Mouse (Mus musculus): Measurements from ENCODE around the gene Bub1b. TPM values are rescaled to one million over a fixed set of nuclear protein-coding genes. Genes with fewer than 3 reads are reported as not detected.
"Not testable (repeated sequence)": the region's sequence is repeated elsewhere in the genome, so short reads cannot be mapped to it uniquely, and the experiment has no call there.

Gene Bub1b
- polyA plus RNA-seq, 1 experiment from 2014 or later, result 44.8 TPM

GRCm38 (mm10) chr2:118642942-118643341 is 44.9 kb downstream of the Bub1b start:
- H3K27me3 ChIP-seq, result no peaks in the 10 kb centered on the region
- in situ Hi-C loops (cut with MboI; ENCODE audit: low pct_unique_long_range_greater_than_20kb), result loop anchor here (5.0 kb wide), 1 partner anchor 49 kb away; no protein-coding TSS in a partner anchor
- DNase-seq (ENCODE audit: low read depth, low spot score) (no peak), ATAC-seq (no peak)
- CTCF ChIA-PET, result interaction anchor here (1.1 to 10.1 kb wide), 3 partner anchors 27 to 91 kb away, joined by 3 to 60 read pairs (median 4); no protein-coding TSS in a partner anchor
- TF ChIP-seq CTCF (IDR thresholded peaks at IDR 0.05), result no peak
- POLR2A ChIA-PET, result no interaction called here

- H3K27me3 ChIP-seq, result no peaks in the 10 kb centered on the region
- no peak for TF ChIP-seq CTCF (IDR thresholded peaks at IDR 0.05)
- in situ Hi-C loops (cut with MboI; ENCODE audit: low pct_unique_long_range_greater_than_20kb), result no loop called here
- no peak for DNase-seq (ENCODE audit: low read depth, low spot score)
- ChIA-PET POLR2A (no interaction called here), CTCF (interaction anchor here (2.8 kb wide), 1 partner anchor 49 kb away, joined by 6 read pairs; no protein-coding TSS in a partner anchor)
- ATAC-seq, result no peak
Measured at GRCm38 (mm10) chr2:118646665-118647064, 48.7 kb downstream of the Bub1b start.

GRCm38 (mm10) chr2:118650697-118651096 is 52.7 kb downstream of the Bub1b start:
- POLR2A ChIA-PET; H3K27me3 ChIP-seq; DNase-seq (ENCODE audit: low read depth, low spot score); in situ Hi-C loops (cut with MboI; ENCODE audit: low pct_unique_long_range_greater_than_20kb); ATAC-seq: not testable (repeated sequence)
- CTCF ChIA-PET, result interaction anchor here (1.6 kb wide), 1 partner anchor 9 kb away, joined by 7 read pairs; no protein-coding TSS in a partner anchor

- no peak for TF ChIP-seq CTCF (IDR thresholded peaks at IDR 0.05)
- ChIA-PET POLR2A (interaction anchor here (2.7 kb wide), 1 partner anchor 9 kb away, joined by 9 read pairs; no protein-coding TSS in a partner anchor), CTCF (interaction anchor here (0.7 to 4.4 kb wide), 2 partner anchors 39 to 778 kb away, joined by 3 to 18 read pairs; no protein-coding TSS in a partner anchor)
- no peaks in the 10 kb centered on the region for H3K27me3 ChIP-seq
- ATAC-seq (no peak), DNase-seq (ENCODE audit: low read depth, low spot score) (no peak)
- in situ Hi-C loops (cut with MboI; ENCODE audit: low pct_unique_long_range_greater_than_20kb), result no loop called here
Measured at GRCm38 (mm10) chr2:118656688-118657281, 58.8 kb downstream of the Bub1b start.

GRCm38 (mm10) chr2:118658457-118658856 is 60.4 kb downstream of the Bub1b start:
- POLR2A ChIA-PET, result no interaction called here
- CTCF ChIA-PET, result interaction anchor here (4.4 kb wide), 1 partner anchor 38 kb away, joined by 18 read pairs; no protein-coding TSS in a partner anchor
- ATAC-seq, result no peak
- no peak for TF ChIP-seq CTCF (IDR thresholded peaks at IDR 0.05)
- H3K27me3 ChIP-seq, result no peaks in the 10 kb centered on the region
- in situ Hi-C loops (cut with MboI; ENCODE audit: low pct_unique_long_range_greater_than_20kb), result no loop called here
- no peak for DNase-seq (ENCODE audit: low read depth, low spot score)

- no peaks in the 10 kb centered on the region for H3K27me3 ChIP-seq
- no peak for TF ChIP-seq CTCF (IDR thresholded peaks at IDR 0.05)
- ChIA-PET POLR2A (no interaction called here), CTCF (no interaction called here)
- in situ Hi-C loops (cut with MboI; ENCODE audit: low pct_unique_long_range_greater_than_20kb), result no loop called here
- DNase-seq (ENCODE audit: low read depth, low spot score), result peak; percentile 85
- peak; percentile 75 for ATAC-seq
Measured at GRCm38 (mm10) chr2:118659077-118659476, 61.1 kb downstream of the Bub1b start.

GRCm38 (mm10) chr2:118659493-118659892 is 61.5 kb downstream of the Bub1b start:
- DNase-seq (ENCODE audit: low read depth, low spot score) (no peak), ATAC-seq (no peak)
- CTCF ChIA-PET, result no interaction called here
- POLR2A ChIA-PET, result no interaction called here
- no peak for TF ChIP-seq CTCF (IDR thresholded peaks at IDR 0.05)
- in situ Hi-C loops (cut with MboI; ENCODE audit: low pct_unique_long_range_greater_than_20kb), result no loop called here
- no peaks in the 10 kb centered on the region for H3K27me3 ChIP-seq

GRCm38 (mm10) chr2:118659998-118660452 is 62.0 kb downstream of the Bub1b start:
- in situ Hi-C loops (cut with MboI; ENCODE audit: low pct_unique_long_range_greater_than_20kb), result no loop called here
- no peak for TF ChIP-seq CTCF (IDR thresholded peaks at IDR 0.05)
- POLR2A ChIA-PET, result no interaction called here
- ATAC-seq, result no peak
- H3K27me3 ChIP-seq, result no peaks in the 10 kb centered on the region
- no peak for DNase-seq (ENCODE audit: low read depth, low spot score)
- CTCF ChIA-PET, result no interaction called here

GRCm38 (mm10) chr2:118661891-118662290 is 63.9 kb downstream of the Bub1b start:
- ChIA-PET CTCF (interaction anchor here (1.3 to 1.9 kb wide), 2 partner anchors 10 to 21 kb away, joined by 4 to 5 read pairs; no protein-coding TSS in a partner anchor), POLR2A (no interaction called here)
- H3K27me3 ChIP-seq, result no peaks in the 10 kb centered on the region
- DNase-seq (ENCODE audit: low read depth, low spot score) (no peak), ATAC-seq (no peak)
- in situ Hi-C loops (cut with MboI; ENCODE audit: low pct_unique_long_range_greater_than_20kb), result no loop called here
- no peak for TF ChIP-seq CTCF (IDR thresholded peaks at IDR 0.05)

GRCm38 (mm10) chr2:118662902-118663803 is 65.1 kb downstream of the Bub1b start, which contains the start of gene Pak6:
Pak6 (plus strand) TSS chr2:118663303.
- TF ChIP-seq CTCF (IDR thresholded peaks at IDR 0.05), result no peak
- no peak for DNase-seq (ENCODE audit: low read depth, low spot score)
- no peaks in the 10 kb centered on the region for H3K27me3 ChIP-seq
- no peak for ATAC-seq
- in situ Hi-C loops (cut with MboI; ENCODE audit: low pct_unique_long_range_greater_than_20kb), result no loop called here
- ChIA-PET POLR2A (no interaction called here), CTCF (interaction anchor here (1.3 to 1.9 kb wide), 2 partner anchors 9 to 19 kb away, joined by 4 to 5 read pairs; no protein-coding TSS in a partner anchor)

Measured in Patski (cell line).